Mouse (Mus musculus) R1 (cell line): ENCODE measurements around the gene Ccr2.
"Not testable (repeated sequence)": the region's sequence is repeated elsewhere in the genome, so short reads cannot be mapped to it uniquely, and the experiment has no call there.

ENCODE experiments used
- DNase-seq: peaks from one replicate; pipeline ENCODE4 v3.0.0-alpha.2; 2018; ENCODE audit warnings: low read depth, low spot score

The Ccr2 gene

DNA sequence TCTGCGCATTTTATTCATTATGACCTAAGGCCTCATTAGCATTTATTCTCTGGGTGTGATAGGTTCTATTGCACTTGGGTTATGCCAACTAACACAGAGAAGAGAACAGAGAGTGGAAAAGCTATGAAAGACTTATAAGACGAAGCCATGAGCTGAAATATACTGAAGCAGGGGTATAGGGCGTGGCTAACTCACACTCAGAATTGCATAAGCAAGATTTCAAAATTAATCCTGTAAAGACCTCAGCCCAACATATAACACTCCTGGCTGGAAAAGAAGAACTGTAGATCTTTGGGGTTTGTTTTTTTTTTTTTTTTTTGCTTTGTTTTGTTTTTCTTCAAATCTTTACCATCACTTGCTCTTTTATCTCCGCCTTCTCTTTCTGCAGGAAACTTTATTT lies at the start of gene Ccr2:
Gene Ccr2 (plus strand): TSS at position 228 of the 400 bp plus-strand sequence.
- DNase-seq = no peak

DNA sequence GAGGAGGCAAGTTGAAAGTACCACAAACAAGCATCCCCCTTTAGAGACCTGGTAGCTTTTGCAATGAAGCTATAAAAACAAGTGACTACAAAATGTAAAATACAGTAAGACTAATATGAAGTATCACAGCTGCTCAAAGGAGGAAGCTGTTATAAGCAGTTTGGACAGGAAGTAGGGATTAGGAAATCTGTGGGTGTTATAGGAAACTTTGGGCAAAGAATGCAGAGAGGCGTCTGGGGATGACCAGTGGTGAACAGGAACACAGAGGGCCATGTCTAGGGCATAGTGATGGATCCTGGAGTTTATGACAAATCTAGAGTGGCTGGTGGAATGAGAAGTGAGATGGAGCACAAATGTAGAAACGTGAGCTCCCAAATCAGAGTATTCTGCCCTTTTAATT lies 48.2 kb upstream of the Ccr2 start:
- DNase-seq = no peak

DNA sequence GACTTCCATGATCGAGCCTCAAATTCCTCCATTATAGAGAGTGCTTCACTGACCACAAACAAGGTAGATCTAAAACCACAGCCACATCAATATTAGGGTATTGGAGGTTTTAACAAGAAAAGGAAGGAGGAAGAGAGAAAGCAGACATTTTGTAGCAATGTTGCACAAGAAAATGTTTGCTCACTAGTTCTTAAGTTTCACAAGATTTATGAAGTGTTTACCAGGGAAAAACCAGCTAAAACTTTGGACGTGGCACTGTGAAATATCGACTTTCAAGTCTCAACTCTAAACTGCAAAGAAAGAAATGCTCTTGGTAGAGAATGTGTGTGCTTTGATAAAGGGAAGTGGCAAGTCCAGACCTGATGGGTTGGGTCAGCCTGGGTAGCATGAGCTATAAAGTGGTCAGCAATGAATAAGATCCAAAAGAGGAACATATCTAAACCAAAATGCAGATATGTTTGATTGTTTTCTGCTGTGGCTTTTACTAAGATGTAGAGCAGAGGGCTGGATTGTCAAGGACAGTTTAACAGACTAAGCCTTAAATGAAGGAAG lies 45.5 kb upstream of the Ccr2 start:
- no peak for DNase-seq

DNA sequence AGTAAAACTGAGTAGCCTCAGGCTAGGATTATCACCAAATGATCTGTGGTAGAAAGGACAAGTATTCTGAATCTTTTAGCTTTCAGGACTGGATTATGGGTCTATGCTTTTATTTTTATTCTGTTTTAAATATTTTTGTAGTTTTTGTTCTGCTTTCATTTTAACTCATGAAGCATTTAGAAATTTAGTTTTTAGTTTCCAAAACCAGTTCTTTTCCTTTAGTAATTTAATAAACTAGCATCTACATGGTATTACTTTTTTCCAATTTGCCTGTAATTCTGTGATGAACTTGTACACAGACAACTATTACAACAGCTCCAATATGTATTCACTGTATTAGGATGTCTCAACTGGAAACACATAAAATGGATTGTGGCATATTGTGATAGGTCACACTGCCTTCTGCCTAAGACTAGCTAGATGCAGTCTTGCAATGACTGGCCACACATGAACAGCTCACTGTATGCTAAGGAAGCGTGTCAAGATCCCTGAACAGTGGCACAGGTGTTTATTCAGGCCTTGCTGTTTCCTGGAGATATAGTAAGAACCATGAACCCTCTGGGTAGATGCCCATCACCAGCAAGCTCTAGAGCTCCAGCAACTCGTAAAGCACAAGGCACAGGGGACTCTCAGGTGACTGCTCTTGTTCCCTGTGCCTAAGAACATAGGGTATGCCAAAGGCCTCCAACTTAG lies 41.9 kb upstream of the Ccr2 start:
- no peak for DNase-seq

DNA sequence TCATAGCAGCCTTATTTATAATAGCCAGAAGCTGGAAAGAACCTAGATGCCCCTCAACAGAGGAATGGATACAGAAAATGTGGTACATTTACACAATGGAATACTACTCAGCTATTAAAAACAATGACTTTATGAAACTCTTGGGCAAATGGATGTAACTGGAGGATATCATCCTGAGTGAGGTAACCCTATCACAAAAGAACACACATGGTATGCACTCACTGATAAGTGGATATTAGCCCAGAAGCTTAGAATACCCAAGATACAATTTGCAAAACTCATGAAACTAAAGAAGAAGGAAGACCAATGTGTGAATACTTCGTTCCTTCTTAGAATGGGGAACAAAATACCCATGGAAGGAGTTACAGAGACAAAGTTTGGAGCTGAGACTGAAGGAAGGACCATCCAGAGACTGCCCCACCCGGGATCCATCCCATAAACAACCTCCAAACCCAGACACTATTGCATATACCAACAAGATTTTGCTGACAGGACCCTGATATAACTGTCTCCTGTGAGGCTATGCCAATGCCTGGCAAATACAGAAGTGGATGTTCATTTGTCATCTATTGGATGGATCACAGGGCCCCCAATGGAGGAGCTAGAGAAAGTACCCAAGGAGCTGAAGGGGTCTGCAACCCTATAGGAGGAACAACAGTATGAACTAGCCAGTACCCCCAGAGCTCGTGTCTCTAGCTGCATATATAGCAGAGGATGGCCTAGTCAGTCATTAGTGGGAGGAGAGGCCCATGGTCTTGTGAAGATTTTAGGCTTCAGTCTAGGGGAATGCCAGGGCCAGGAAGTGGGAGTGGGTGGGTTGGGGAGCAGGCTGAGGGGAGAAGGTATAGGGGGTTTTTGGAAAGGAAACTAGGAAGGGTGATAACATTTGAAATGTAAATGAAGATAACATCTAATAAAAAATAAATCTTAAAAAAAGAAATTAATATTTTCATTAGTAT lies 40.0 kb upstream of the Ccr2 start:
- not testable (repeated sequence) for DNase-seq

DNA sequence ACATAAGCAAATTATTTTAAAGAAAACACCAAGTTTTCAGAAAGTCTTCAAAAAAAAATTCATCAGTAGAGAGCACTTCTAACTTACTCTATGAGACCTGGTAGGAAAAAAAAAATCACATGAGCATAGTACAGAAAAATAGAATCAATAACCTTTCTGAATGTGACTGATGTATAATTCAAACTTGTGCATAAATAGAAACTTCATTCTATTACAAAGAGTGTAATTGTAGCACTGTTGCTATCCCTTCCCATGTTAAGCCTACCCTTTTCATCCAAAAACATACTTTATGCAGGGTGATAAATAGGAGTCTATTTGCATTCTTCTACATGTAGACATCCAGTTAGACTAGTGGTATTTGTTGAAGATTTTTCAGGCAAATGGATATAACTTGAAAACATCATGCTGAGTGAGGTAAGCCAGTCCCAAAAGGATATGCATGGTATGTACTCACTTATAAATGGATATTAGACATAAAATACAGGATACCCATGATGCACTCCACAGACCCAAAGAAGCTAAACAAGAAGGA lies 35.1 kb upstream of the Ccr2 start:
- no peak for DNase-seq

DNA sequence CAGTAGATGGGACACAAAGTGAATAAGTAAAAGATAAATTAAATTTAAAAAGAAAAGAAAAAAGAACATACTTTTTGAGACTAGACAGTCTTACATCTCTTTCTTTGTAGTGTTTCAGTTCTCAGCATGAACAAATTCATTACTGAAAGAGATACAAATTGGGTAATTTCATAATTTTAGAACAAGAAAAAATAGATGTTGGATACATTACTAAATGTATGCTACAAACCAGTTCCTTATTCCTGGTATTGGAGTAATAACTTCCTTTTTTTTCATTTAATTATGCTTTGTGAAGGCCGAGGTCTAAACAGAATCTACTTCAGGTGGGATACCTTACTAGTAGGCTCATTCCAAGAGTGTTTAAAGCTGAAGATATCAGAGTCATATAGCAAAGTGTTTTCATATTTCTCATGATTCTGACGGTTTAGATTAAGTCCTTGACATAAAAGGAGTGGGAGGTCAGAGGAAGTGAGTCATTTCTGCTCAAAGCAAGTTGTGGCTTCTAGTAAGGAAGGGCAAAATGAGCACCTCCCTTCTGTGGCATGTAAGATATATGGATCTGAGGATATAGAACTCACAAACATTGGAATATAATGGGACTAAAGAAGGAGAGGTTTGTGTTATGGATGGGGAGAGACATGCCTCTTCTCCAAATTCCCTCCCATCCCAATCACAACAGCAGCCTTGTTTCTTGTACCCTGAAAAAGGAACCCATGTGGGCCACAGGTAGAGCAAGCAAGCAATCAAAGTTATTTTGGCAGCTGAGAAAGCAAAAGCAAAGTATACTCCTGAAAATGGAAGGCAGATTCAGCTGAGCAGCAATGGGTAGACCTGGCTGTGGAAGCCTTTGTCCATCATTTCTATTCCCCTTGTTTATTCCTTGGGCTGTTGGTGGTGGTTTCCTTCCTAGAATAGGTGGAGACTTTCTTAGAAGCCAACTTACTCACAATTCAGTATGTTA lies 33.4 kb upstream of the Ccr2 start:
- DNase-seq = no peak

DNA sequence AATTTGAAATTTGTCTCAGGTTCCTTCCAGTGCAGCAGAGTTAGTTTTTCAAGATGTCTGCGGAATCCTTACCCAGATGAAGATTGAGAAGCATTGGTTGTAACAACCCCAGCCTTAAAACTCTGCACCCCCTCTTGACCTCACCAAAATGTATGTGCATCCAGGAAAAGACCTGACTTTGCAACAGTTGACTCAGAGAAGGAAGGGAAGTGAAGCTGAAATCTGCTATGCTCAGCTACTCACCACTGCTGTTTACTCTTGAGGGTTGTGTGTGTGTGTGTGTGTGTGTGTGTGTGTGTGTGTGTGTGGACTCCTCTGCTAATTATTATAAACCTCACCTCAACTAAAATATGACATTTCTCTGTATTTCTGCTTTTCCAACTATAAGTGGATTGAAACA lies 30.2 kb upstream of the Ccr2 start:
- DNase-seq = no peak

DNA sequence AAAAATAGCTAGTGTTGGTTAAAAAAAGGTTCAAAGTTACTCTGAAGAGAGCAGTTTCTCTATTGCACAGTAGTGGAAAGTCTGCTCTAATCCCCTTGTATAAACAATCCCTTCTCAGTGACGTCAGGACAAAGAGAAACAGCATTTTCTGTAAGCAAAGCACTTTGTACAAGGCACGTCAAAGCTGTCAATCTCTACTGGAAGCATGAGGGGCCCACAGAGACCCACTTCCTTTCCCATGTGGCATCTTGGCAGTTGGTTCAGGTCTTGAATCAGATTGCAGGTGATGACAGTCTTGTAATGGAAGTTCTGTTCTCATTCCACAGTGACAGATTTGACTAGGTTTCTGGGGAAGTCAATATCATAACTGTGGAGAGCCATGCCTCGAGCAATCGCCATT lies 21.9 kb upstream of the Ccr2 start:
- DNase-seq = no peak

DNA sequence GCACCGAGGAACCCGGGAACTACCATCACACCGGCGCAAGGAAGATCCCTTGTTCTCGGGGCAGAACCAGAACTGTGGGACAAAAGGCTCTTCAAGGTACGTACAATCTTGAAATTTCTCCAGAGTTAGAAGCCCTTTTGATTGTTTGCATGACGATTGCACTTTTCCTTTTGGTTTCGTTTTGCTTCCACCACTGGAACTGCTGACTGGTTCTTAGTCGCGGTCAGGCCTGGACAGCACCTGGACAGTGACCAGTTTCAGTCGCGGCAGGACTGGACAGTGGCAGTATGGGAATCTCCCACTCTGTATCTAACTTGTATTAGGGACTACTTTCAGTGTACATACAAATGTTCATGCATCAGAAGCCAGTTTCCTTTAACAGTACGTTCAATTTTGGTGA lies 21.3 kb upstream of the Ccr2 start:
- DNase-seq = not testable (repeated sequence)

DNA sequence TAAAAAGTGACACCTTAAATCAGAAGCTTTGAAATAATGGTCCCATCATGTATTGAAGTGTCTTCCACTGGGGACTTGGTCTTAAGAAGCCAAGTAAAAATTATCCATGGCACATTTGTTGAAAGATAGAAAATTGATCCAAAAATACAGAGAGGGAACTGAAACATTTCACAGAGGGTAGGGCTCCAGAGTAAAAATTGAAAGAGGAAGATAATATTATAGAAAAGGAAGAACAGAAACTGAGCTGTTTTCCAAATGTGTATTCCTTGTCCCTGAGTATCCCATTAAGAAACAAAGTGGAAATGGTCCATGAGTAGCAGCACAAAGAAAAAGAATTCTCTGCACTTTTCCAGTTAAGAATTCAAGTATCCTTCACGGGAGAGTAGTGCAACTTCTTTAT lies 11.3 kb upstream of the Ccr2 start:
- no peak for DNase-seq

DNA sequence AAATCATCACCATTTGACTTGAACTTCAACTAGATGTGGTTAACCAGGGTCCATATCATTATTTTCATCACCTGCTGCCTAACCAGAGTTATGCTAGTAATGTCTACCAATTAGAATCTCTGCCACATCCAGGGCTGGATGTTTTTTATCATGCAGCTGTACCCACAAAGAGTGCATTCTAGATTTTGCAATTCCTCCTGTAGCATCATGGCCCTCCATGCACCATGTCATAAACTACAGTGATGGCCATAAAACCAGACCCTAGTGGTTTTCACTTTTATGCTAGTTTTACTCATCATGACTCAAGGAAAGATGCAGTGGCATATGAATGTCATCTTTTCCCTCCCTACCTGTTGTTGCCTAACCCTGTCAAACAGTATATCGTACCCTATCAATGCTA lies 2.6 kb upstream of the Ccr2 start:
- DNase-seq = no peak

DNA sequence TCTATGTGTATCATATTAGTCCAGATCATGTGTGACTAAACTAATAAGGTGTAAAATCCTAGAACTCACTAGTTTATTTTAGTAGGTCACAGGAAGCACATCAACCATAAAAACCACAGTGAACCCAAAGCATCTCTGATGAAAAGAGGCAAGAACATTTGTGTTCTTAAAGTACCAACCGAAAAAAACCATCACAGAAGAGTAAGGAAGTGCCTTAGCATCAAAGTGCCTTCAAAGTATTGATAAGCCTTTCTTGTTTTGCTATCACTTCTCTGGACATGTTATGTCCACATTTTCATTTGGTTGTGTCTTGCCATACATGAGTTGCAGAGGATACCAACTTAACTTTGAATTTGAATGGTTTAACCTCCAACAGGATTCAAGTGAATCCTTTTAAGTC lies 1.4 kb upstream of the Ccr2 start:
- DNase-seq = no peak

DNA sequence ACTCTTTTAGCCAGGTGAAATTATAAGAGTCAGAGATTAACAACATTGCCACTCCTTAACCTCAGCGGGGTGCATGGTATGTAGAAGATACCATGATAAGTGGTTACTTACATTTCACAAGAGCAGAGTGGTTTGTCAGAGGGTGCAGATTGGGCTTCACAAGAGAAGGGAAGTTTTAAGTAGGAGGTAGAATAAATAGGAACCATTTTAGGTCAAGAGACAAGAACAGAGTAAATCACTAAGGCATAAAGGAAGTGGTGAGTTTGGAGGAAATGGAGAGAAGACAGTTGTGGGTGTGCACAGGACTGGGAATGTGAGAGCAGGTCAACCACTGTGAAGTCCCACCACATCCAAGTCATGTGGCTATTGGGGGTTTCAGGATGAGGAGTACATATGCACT lies 1.4 kb downstream of the Ccr2 start:
- no peak for DNase-seq

DNA sequence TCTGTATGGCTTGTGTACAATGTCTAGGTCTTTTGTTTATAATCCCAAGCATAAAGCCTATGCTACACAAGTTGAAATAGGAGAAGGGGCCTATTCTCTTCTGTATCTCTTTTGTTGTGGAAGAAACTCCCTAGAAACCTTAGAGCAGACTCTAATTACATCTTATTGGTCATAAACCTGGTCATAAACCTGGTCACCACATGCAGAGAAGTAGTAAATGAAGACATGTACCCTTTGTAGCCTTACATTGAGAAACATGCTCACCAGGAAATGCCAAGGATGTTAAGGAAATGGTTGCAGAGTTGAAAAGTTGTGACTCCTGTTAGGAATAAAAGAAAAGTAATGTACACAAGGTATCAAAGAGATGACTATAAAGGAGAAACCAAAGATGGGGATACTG lies 3.4 kb downstream of the Ccr2 start:
- DNase-seq = no peak

DNA sequence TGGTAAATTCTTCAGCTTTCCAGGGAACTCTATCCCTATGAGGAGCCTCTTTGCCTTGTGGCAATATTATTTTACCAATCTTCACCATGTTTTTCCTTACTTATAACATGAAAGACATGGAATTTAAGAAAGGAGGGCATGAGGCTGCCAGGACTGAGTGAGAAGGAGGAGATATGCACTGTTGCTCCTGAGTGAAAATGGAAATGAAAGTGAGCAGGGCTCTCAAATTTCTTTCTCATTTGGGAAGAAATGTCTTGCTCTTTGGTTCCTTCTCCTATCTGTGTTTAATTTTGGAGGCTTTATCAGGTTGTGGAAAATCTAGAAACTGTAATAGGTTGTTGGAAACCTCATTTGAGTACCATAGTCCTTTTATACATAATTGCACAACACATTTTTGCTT lies 5.5 kb downstream of the Ccr2 start:
- DNase-seq = no peak

DNA sequence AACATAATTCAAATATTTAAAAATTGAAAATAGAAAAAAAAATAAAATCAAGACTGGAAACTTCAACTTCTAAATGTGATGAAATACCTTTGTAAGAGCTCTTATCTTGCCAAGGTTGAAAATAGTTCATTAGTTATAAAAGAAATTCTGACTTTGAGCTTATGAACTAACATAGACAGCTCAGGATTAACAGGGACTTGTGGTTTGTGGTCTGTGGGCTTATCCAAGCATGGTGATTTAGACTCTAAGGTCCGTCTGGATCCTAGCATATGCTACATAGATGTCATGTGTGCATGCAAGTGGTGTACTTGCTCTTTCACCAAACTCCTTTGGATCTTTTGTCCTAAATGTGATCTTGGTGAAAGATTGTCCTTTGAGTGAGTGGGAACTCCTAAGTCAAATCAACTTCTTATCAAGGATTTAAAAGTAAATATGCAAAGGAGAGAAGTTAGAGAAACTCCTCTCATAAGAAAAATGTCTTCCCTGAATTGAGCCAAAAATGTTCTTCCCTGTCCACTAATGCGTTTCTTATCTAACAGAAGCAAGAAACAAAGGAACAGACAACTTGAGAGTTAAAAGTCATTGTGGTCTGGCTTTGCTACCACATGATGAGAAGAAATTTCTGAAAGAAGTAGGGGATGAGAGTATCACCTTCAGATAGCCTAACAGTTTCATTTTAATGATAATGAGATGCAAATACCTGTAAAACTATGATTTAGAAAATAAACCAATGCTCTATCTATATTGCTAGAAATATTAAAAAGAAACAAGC lies 6.8 kb downstream of the Ccr2 start:
- no peak for DNase-seq

DNA sequence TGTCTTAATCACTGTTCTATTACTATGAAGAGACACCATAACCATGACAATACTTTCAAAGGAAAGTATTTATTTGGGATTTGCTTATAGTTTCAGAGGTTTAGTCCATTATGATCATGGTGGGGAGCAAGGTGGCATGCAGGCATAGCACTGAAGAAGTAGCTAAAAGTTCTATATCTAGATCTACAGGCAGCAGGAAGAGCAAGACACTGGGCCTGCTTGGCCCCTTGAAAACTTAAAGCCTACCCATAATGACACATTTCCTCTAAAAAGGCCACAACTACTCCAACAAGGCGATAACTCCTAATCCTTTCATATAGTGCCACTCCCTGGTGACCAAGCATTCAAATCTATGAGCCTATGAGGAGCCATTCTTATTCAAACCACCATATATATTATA lies 10.2 kb downstream of the Ccr2 start:
- no peak for DNase-seq

DNA sequence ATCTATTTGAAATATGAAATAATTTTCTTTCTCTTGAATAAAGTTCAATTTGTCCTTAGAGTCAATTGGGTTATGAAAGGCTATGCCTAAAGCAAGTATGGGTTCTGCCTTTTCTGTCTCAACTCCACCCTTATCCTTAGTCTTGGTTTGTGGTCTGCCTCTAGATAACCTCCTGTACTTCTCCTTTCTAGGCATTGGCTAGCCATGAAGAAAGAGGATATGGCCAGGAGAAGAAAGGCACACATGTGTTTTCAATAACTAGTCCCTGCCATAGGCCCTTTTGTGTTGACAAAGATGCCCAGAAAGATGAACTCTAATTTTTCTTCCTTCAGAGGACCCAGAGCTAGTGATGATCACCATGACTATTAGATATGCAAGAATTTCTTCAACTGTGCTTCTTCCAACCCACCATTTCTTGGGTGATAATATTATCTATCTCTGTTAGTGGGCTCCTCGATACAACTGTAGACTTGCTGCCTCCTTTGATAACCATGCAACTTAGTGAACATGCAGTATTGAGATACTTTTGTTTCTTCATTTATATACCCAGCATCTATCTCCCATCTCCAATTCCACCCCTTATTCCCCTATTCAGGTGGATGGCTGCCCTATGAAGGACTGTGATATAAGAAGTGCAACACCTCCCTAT lies 11.0 kb downstream of the Ccr2 start:
- no peak for DNase-seq

DNA sequence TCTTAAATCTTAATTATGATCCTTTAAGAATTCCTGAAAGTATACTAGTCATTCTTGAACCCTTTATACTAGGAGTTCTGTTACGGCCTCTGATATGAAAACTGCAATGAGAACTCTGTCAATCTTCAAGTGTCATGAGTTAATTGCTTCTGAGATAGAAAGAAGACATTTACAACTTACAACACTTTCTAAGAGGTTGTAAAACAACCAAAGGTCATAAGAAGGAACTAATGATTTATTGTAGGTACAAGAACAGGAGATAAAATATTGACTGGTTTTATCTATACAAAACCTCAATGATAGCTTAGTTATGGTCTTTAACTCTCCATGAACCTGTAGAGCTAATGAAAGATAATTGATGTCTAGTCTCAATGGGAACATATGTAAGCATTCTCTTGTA lies 12.0 kb downstream of the Ccr2 start:
- no peak for DNase-seq
